Mouse (Mus musculus) embryo, embryonic 10.5 days (tissue): ENCODE measurements at regions not wholly inside any gene's neighbourhood (a gene's known extent, or its start where the extent isn't known, plus 50 kb on each side); places are given as distances from the start of the nearest gene placed in this dataset.

Experiments used
- DNase-seq: peaks from one replicate; pipeline ENCODE4 v3.0.0-alpha.2; 2015; ENCODE audit warnings: low spot score

DNA sequence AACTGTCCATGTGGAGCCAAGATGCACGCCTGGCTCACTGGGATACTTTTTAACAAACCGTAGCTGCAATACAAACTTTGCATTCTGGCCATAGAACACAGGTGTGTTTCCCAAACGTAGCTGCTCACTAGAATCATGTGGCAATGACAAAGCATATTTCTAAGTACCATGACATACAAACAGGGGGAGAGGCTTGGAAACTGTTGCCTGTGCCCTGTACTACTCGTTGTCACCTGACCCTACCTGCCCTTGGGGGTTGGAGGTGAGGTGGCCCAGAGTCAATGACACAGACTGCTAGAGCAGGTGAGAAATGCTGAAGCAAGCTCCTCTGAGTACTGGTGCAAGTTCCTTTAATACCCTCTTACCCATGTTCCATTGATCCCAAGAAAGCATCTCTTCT, 64.3 kb upstream of the Map4k3 start:
- no peak for DNase-seq

DNA sequence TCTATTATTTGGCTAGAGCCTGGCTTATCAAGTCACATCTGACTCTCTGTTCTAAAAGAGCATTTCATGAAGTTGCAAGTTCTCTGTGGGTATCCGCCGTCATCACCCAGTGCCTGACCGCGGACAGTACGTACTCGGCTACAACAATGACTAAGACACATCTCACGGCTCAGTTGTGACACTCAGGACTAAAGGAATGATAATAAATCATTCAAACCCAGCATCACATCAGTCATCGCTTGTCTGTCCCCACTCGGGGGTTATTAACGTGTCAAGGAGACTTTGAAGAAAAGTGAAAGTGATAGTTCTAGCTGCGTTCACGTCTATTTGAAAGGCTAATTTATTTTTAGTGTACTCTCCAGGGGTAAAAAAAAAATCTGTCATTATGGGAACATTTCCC, 61.4 kb upstream of the Map4k3 start:
- DNase-seq: no peak

DNA sequence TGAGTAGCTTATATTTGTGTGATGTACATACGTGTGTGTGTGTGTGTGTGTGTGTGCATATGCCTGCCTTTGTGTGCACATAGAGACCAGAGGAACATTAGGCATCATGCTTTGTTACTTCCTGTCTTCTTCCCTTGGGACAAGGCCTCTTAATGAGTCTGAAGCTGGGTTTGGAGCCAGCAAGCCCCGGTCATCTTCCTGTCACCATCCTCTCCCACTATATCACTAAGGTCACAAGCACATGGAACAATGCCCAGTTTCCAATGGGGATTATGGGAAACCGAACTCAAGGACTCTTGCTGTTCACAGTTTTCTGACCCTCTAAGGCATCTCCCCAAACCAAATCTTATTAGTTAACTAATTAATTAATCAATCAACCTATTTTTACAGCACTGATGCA, 60.7 kb upstream of the Map4k3 start:
- no peak for DNase-seq

DNA sequence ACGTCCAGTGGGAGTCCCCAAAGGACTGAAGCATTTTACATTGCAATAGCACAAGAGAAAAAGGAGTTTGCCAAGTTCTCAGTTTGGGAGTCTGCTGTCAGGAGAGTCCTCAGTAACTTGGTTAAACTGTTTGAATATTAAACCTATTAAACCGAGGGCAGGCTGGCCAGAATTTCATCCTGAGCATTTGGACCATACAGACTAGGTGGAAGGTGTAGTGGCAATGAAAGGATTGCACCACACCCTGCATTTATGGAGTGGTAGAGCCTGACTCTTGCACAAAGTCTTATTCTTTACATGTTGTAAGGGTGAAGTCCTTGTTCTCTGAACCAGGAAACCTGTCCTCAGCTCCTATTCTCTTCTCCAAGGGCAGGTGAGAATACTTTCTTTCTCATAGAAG, 58.6 kb upstream of the Map4k3 start:
- DNase-seq: no peak

DNA sequence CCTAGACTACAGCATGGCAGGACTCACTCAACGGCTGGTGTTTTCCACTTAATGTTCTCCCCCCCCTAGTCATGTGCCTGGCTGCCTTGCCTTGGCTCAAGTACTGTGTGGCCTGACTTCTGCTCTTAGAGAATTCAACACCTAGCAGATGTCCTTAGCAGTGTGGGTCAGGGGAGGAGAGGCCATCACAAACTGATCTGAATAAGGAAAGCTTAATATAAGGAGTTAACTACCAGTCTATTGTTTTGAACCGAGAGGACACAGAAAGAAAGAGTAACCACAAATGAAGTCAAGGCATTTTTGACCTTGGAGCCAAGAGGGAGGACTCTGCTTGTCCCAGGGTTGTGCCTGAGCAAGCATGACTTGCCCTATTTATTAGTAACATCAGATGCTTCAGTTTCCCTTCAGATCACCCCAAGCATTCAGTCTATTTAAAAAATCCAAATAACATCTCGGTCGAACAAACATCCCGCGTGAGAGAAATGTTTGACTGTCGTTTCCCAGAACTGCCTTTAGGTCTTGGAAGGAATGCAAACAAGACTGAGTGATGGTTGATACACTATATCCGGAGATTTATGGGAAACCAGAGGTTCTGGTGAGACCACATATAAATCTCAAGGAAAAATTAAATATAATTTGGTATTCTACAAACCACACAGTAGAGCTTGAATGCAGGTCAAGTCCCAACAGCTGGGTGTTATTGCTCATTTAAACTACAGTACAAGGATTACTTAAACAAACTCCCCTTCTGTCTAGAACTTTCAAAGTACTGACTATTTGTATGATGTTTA, 58.0 kb upstream of the Map4k3 start:
- no peak for DNase-seq

DNA sequence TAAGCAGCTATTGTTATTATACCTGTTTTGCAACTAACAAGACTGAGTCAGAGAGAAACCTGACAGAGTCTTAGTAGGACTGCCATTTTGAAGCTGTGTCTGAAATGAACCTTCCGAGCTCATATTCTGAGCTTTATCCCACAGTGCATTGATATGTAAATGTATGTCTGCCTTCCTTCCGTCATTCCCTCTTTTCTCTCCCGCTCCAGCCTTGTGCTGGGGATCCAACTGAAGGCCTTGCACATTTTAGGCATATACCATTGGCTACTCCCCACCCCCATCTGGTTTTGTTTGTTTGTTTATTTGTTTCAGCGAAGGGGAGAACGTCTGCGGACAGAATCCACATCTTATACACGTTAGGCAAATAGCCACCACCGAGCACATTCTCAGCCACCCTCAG, 57.2 kb upstream of the Map4k3 start:
- no peak for DNase-seq

DNA sequence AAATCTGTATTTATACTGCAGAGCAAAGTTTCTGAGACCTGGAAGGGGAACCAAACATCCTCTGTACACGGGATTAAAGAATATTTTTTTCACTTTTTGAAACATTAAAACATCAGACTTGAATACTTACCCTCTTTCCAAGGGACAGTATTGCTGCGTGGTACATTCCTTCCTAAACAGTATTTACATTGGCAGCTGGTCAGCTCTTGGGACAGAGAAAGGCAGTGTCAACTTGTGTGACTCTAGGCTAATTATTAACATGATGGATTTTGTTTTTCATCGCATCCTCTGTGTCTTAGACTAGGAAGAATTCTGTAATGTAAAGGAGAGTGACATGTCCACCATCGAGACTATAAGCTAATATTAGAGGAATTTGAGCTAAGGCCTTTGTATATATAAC, 56.8 kb upstream of the Map4k3 start:
- no peak for DNase-seq

DNA sequence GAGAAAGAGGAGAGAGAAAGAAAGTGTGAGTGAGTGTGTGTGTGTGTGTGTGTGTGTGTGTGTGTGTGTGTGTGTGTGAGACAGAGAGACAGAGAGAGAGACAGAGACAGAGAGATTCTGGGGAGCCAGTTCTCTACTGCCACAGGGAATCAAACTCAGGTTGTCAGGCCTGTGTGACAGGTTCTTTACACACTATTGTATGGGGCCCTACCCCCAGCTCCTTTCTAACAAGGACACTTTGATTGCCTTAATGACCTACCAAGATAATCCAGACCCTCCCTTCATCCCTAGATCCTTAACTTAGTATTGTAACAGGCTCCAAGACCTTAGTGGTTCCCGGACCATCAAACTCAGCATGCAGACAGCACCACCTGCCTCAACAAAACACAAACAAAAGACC, 53.9 kb upstream of the Map4k3 start:
- no peak for DNase-seq

DNA sequence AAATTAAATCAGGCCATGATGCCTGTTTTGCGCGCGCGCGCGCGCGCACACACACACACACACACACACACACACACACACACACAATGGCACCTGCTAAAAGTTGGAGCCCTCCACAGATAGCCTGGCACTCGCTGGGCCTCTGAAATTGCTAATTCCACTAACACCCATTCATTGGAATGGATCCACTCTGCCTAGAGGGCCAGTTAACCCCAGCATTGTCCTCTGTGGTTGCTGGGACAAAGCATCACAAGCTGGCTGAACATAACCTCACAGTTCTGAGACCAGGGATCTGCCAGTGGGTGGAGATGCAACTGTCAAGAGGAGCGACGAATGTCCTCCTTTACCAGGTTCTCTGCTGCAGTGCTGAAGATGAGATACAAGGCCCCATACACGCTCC, 53.3 kb upstream of the Map4k3 start:
- no peak for DNase-seq

DNA sequence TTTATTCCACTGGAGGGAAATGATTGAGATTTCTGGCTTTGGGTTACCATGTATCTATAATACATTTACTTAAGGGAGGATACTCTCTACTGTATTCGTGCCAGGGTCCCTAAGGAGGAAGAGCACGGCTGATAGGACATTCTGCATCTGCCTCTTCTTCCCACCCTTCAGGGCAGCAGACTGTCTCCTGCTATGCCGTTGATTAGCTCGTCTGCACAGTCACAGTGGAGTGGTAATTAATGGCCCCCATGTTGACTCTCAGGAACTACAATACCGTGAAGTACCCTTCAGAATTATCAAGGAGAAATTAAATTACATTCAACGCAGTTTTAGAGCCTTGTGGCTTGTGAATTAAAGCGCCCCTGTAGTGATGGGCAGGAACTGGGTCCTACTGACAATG, 52.0 kb upstream of the Map4k3 start:
- DNase-seq: no peak

DNA sequence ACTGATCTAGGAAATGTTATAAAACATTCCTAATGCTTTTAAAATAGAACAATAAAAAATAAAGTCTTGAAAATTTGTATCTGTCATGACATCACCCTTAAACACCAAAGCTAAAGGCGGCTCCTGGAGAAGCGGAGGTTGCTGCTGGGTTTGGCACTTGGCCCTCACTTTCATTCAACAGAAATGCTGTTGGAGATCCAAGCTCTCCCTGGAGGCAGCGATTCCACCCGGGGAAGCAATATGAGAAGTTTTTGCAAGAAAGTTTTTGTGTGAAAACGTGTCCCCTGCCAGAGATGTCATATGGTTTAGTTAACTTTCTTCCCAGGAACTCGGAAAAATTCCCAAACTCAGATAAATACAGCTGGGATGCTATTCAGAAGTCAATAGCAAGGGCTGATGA, 51.5 kb upstream of the Map4k3 start:
- no peak for DNase-seq
